Mouse (Mus musculus) forebrain, embryonic 14.5 days (tissue): ENCODE measurements at regions not wholly inside any gene's neighbourhood (a gene's known extent, or its start where the extent isn't known, plus 50 kb on each side); places are given as distances from the start of the nearest gene placed in this dataset.
"Not testable (repeated sequence)": the region's sequence is repeated elsewhere in the genome, so short reads cannot be mapped to it uniquely, and the experiment has no call there.

ENCODE experiments used
- ATAC-seq: fragments of 200-750 bp; cut with Nextera tagmentation; 2 replicates; pipeline ENCODE4 v1.8.0; 2017; ENCODE audit warnings: mild to moderate bottlenecking, moderate library complexity
- DNase-seq: peaks from one replicate; pipeline ENCODE4 v3.0.0-alpha.2; 2015; ENCODE audit warnings: low spot score
- H3K27ac ChIP-seq: fragments of 300-500 bp; sonication (generic); 2 replicates; pipeline ENCODE4 v1.5.1; 2014; ENCODE audit warnings: low read depth, mild to moderate bottlenecking, control low read depth, low read length, moderate library complexity
- H3K27me3 ChIP-seq: fragments of 300-500 bp; sonication (generic); replicated peaks from 2 replicates; pipeline ENCODE4 v1.6.1; 2014; ENCODE audit warnings: low read length, control low read depth, mixed read lengths; ENCODE audit not compliant: control insufficient read depth, insufficient read depth
- H3K36me3 ChIP-seq: fragments of 300-500 bp; sonication (generic); 2 replicates; pipeline ENCODE4 v1.6.1; 2014; ENCODE audit warnings: low read length, control low read depth; ENCODE audit not compliant: control insufficient read depth, insufficient read depth
- H3K4me1 ChIP-seq: fragments of 300-500 bp; sonication (generic); 2 replicates; pipeline ENCODE4 v1.6.1; 2014; ENCODE audit warnings: antibody characterized with exemption, low read length, control low read depth; ENCODE audit not compliant: control insufficient read depth, insufficient read depth
- H3K4me2 ChIP-seq: fragments of 300-500 bp; sonication (generic); 2 replicates; pipeline ENCODE4 v1.6.1; 2014; ENCODE audit warnings: mild to moderate bottlenecking, control low read depth, low read length
- H3K4me3 ChIP-seq: fragments of 300-500 bp; sonication (generic); 2 replicates; pipeline ENCODE4 v1.5.1; 2014; ENCODE audit warnings: low read depth, low read length, control low read depth
- H3K9ac ChIP-seq: fragments of 300-500 bp; sonication (generic); 2 replicates; pipeline ENCODE4 v1.6.1; 2014; ENCODE audit warnings: mild to moderate bottlenecking, low read length, control low read depth, moderate library complexity
- H3K9me3 ChIP-seq: fragments of 300-500 bp; sonication (generic); replicated peaks from 2 replicates; pipeline ENCODE4 v1.6.1; 2016; ENCODE audit warnings: low read length, control low read depth, mixed read lengths; ENCODE audit not compliant: control insufficient read depth
- WGBS: fragments of 180-500 bp; shearing (Covaris S2); extraction: QIAGEN DNeasy Blood & Tissue Kit; methylation state at CpG from one replicate; pipeline ENCODE4 v1.1.7; 2014; 5-methylcytosine and 5-hydroxymethylcytosine counted together

- 100% methylated on average over 1 of the region's 1 CpGs for WGBS
- Histone ChIP-seq H3K4me2 (no peak overlapping the region), H3K4me1 (no peaks in the 10 kb centered on the region), H3K27me3 (no peaks in the 10 kb centered on the region), H3K4me3 (no peak overlapping the region), H3K9ac (no peak overlapping the region), H3K36me3 (no peaks in the 10 kb centered on the region), H3K27ac (no peak overlapping the region), H3K9me3 (no peaks in the 10 kb centered on the region)
- DNase-seq (no peak), ATAC-seq (no peak)
These were observed 189.2 kb downstream of the 4930474N05Rik start for GRCm38 (mm10) chr14:36283825-36284414.

GRCm38 (mm10) chr14:36288697-36289286 lies 194.1 kb downstream of the 4930474N05Rik start:
- Histone ChIP-seq H3K27ac (no peak overlapping the region), H3K4me3 (no peak overlapping the region), H3K4me2 (no peak overlapping the region), H3K9ac (no peak overlapping the region), H3K36me3 (no peaks in the 10 kb centered on the region), H3K4me1 (no peaks in the 10 kb centered on the region), H3K27me3 (no peaks in the 10 kb centered on the region), H3K9me3 (no peaks in the 10 kb centered on the region)
- ATAC-seq, result no peak
- no peak for DNase-seq
- 61% methylated on average over 1 of the region's 1 CpGs for WGBS

DNA sequence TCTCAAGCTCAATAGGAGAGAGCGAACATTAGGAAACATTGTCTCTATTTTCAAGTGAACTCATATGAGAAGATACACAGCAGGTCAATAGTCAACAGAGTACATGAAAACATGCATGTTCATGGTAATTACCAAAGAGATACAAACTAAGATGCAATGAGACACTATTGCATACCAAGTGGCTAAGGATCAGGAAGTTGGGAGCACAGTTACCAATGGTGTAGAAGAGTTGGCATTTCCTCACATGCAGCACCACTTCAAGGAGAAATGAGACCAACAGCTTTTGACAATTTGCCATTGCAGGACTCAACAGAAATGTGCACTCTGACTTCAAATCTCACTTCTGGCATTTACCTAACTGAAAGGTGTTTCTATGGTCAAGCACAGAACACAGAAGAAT lies 215.6 kb downstream of the 4930474N05Rik start:
- Histone ChIP-seq H3K36me3 (no peaks in the 10 kb centered on the region), H3K9me3 (no peaks in the 10 kb centered on the region), H3K27me3 (no peaks in the 10 kb centered on the region), H3K4me1 (no peaks in the 10 kb centered on the region), H3K27ac (no peak overlapping the region), H3K9ac (no peak overlapping the region), H3K4me2 (no peak overlapping the region), H3K4me3 (no peak overlapping the region)
- 98% methylated on average over 1 of the region's 1 CpGs for WGBS
- ATAC-seq (no peak), DNase-seq (no peak)

DNA sequence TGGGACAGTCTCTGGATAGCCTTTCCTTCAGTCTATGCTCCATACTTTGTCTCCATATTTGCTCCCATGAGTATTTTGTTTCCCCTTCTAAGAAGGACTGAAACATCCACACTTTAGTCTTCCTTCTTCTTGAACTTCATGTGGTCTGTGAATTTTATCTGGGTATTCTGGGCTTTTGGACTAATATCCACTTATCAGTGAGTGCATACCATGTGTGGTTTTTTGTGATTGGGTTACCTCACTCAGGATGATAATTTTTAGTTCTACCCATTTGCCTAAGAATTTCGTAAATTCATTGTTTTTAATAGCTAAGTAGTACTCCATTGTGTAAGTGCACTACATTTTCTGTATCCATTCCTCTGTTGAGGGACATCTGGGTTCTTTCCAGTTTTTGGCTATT lies 220.0 kb downstream of the 4930474N05Rik start:
- H3K4me2 ChIP-seq, DNase-seq, H3K4me1 ChIP-seq, H3K9ac ChIP-seq, H3K4me3 ChIP-seq, H3K27me3 ChIP-seq, H3K27ac ChIP-seq, ATAC-seq, H3K36me3 ChIP-seq, H3K9me3 ChIP-seq: not testable (repeated sequence)
- 78% methylated on average over 1 of the region's 1 CpGs for WGBS

DNA sequence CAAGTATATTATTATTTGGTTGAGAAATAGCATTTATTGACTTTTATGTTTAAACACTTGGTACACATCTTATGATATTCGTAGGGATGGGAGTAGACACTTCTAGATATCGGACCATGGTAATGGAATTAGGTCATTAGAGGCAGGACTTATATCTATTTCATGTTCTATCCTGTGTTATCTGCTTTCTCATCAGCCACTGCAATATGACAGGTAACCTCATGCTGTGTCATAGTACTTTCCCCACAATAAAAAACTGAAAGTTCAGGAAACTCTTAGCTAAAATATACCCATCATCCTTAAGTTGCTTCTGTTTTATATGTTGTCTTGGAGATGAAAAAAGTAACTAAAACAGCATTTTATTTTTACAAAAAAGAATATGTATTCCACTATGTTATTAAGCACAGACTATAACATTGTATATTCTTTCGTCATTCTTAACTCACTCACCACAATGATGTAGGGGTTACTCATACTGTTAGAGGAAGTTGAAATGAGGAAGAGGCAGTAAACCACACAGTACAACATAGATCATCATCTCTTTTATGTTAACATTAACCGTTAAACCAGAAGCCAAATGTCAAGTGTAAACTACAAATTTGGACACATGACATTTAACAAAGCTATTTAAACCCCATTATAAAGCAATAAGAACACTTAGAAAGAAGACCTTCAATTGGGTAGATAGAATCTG lies 221.8 kb downstream of the 4930474N05Rik start:
- H3K4me1 ChIP-seq, result no peaks in the 10 kb centered on the region
- no peaks in the 10 kb centered on the region for H3K9me3 ChIP-seq
- DNase-seq (no peak), ATAC-seq (no peak)
- no peak overlapping the region for H3K4me3 ChIP-seq
- H3K27me3 ChIP-seq, result no peaks in the 10 kb centered on the region
- H3K4me2 ChIP-seq, result no peak overlapping the region
- H3K36me3 ChIP-seq, result no peaks in the 10 kb centered on the region
- no peak overlapping the region for H3K9ac ChIP-seq
- H3K27ac ChIP-seq, result no peak overlapping the region
- 90% methylated on average over 4 of the region's 4 CpGs for WGBS

DNA sequence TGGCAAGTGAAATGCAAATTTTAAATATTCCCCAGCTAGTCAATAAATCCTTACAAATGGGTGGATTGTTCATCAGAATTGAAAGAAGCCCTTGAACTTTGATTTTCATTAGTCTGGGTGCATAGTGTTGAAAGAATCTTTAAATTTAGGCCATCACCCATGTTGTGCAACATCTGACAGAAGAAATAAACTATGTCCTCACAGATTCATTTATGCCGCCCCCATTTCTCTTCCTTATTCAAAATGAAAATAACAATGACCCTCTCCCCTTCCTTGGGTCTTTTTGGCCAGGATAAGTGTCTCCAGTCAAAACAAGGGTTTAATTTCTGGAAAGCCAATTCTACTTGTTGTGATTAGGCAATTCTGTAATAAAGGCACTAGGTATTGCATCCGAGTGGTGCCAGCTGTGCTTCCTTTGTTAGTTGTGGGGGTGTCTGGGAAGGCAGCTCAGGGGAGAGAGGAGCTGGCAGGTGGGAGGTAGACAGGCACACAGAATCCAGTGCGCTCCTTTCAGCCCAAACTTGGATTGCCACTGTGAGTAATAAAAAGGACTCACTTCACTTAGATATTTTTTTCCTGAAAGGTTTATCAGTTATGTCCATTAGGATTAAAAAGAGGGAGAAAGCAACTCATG lies 233.7 kb downstream of the 4930474N05Rik start:
- no peaks in the 10 kb centered on the region for H3K36me3 ChIP-seq
- 34% methylated on average over 3 of the region's 3 CpGs for WGBS
- H3K4me2 ChIP-seq, result no peak overlapping the region
- H3K27me3 ChIP-seq, result no peaks in the 10 kb centered on the region
- DNase-seq (peak; percentile 4), ATAC-seq (no peak)
- no peak overlapping the region for H3K27ac ChIP-seq
- H3K4me3 ChIP-seq, result no peak overlapping the region
- no peaks in the 10 kb centered on the region for H3K9me3 ChIP-seq
- no peak overlapping the region for H3K9ac ChIP-seq
- H3K4me1 ChIP-seq, result no peaks in the 10 kb centered on the region

DNA sequence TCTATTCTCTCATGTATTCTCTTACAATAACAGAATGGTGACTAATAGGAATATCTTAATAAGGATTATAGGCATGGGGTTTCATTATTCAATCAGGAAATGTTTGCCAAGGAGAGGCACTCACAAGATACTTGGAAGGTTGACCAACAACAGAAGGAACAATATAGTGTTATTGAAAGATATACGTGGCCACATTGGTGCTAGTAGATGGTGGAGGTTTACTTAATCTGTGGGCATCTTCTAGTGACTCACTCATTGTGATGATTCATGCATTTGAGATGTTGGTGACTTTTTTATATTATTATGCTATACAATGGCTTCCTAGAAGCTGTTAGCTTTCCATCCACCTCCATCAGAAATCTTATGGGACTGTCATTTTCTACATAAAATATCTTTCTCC lies 246.1 kb downstream of the 4930474N05Rik start:
- Histone ChIP-seq H3K27me3 (no peaks in the 10 kb centered on the region), H3K36me3 (no peaks in the 10 kb centered on the region), H3K27ac (no peak overlapping the region), H3K4me2 (no peak overlapping the region), H3K9ac (no peak overlapping the region), H3K4me1 (no peaks in the 10 kb centered on the region), H3K4me3 (no peak overlapping the region), H3K9me3 (no peaks in the 10 kb centered on the region)
- DNase-seq (no peak), ATAC-seq (no peak)
- 86% methylated on average over 1 of the region's 1 CpGs for WGBS
